Mouse (Mus musculus): ENCODE results near the gene Tmbim6. TPM values are rescaled to one million over a fixed set of nuclear protein-coding genes. Genes with fewer than 3 reads are reported as not detected.

The Tmbim6 gene
- polyA plus RNA-seq (2014; fragmentation: Illumina TruSeq; extraction: RNeasy Lipid Tissue Mini Kit (QIAGEN cat#74804); ENCODE audit: insufficient read depth, low read depth, low replicate concordance): 458 TPM

GRCm38 (mm10) chr15:99392486-99393385 is at the start of gene Tmbim6:
Gene Tmbim6, plus strand, starts transcription at chr15:99392882.

DNA sequence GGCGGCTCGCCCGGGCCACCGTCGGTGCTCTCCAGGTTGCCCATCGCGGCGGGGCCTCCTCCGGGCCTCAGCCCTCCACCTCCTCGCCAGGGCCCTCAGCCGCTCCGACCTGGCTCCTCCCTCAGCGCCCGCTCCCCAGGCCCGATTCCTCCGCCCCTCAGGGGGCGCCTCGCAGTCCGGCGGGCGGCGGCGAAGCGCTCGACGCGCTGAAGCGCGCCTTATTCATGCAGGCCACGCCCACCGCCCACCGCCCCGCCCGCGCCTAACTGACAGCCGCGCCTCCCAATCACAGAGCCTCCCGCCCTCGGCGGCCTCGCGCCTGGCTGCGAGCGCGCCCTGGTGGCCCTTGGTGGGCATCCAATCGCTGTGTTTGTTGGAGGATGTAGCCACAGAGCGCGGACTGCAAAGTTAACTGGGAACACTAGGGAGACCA is 22.4 kb upstream of the Tmbim6 start, which contains the start of gene Fmnl3:
Gene Fmnl3 (minus strand): TSS at position 224 of the 433 bp plus-strand sequence.

GRCm38 (mm10) chr15:99457606-99458401 is 65.1 kb downstream of the Tmbim6 start, which contains the start of gene Nckap5l:
Gene Nckap5l, minus strand, starts transcription at chr15:99457748.

Other genes starting within 250 kb of the Tmbim6 start
- 1.2 TPM for gene Kcnh3, start 168.0 kb upstream of the Tmbim6 start, polyA plus RNA-seq (2014; fragmentation: Illumina TruSeq; extraction: RNeasy Lipid Tissue Mini Kit (QIAGEN cat#74804); ENCODE audit: insufficient read depth, low read depth, low replicate concordance)
- gene Mcrs1, start 140.9 kb upstream of the Tmbim6 start, polyA plus RNA-seq (2014; fragmentation: Illumina TruSeq; extraction: RNeasy Lipid Tissue Mini Kit (QIAGEN cat#74804); ENCODE audit: insufficient read depth, low read depth, low replicate concordance): 37.2 TPM
- gene Prpf40b, start 97.8 kb upstream of the Tmbim6 start, polyA plus RNA-seq (2014; fragmentation: Illumina TruSeq; extraction: RNeasy Lipid Tissue Mini Kit (QIAGEN cat#74804); ENCODE audit: insufficient read depth, low read depth, low replicate concordance): 33.7 TPM
- not detected for gene Fam186b, start 97.0 kb upstream of the Tmbim6 start, polyA plus RNA-seq (2014; fragmentation: Illumina TruSeq; extraction: RNeasy Lipid Tissue Mini Kit (QIAGEN cat#74804); ENCODE audit: insufficient read depth, low read depth, low replicate concordance)
- gene Fmnl3, start 22.4 kb upstream of the Tmbim6 start, polyA plus RNA-seq (2014; fragmentation: Illumina TruSeq; extraction: RNeasy Lipid Tissue Mini Kit (QIAGEN cat#74804); ENCODE audit: insufficient read depth, low read depth, low replicate concordance): 18.9 TPM
- 2.8 TPM for gene Nckap5l, start 64.9 kb downstream of the Tmbim6 start, polyA plus RNA-seq (2014; fragmentation: Illumina TruSeq; extraction: RNeasy Lipid Tissue Mini Kit (QIAGEN cat#74804); ENCODE audit: insufficient read depth, low read depth, low replicate concordance)
- 7.1 TPM for gene Bcdin3d, start 81.8 kb downstream of the Tmbim6 start, polyA plus RNA-seq (2014; fragmentation: Illumina TruSeq; extraction: RNeasy Lipid Tissue Mini Kit (QIAGEN cat#74804); ENCODE audit: insufficient read depth, low read depth, low replicate concordance)
- 9.0 TPM for gene Faim2, start 135.3 kb downstream of the Tmbim6 start, polyA plus RNA-seq (2014; fragmentation: Illumina TruSeq; extraction: RNeasy Lipid Tissue Mini Kit (QIAGEN cat#74804); ENCODE audit: insufficient read depth, low read depth, low replicate concordance)
- gene Aqp2, start 186.2 kb downstream of the Tmbim6 start, polyA plus RNA-seq (2014; fragmentation: Illumina TruSeq; extraction: RNeasy Lipid Tissue Mini Kit (QIAGEN cat#74804); ENCODE audit: insufficient read depth, low read depth, low replicate concordance): 0.22 TPM
- gene Aqp5, start 197.9 kb downstream of the Tmbim6 start, polyA plus RNA-seq (2014; fragmentation: Illumina TruSeq; extraction: RNeasy Lipid Tissue Mini Kit (QIAGEN cat#74804); ENCODE audit: insufficient read depth, low read depth, low replicate concordance): 348 TPM
- gene Aqp6, start 208.5 kb downstream of the Tmbim6 start, polyA plus RNA-seq (2014; fragmentation: Illumina TruSeq; extraction: RNeasy Lipid Tissue Mini Kit (QIAGEN cat#74804); ENCODE audit: insufficient read depth, low read depth, low replicate concordance): not detected

All from lung, adult 10 weeks (tissue).